Comparison of ENCODE assay signal across 8 mouse cellular contexts in genomic region chr17:40934420-40935231, GRCm38 (mm10). TPM values are rescaled to one million over a fixed set of nuclear protein-coding genes. Genes with fewer than 3 reads are reported as not detected.
DNase-seq lines count a peak whose midpoint lies in the region; ATAC-seq and TF ChIP-seq lines count a peak whose summit lies in the region.

Gene Mut, plus strand, starts transcription at chr17:40934685.
Gene Cenpq, minus strand, starts transcription at chr17:40935047.

- peaks cover 10% of the 10 kb centered on the region; the same call in 1 of the 2 replicates for H3K36me3 ChIP-seq in embryonic facial prominence, embryonic 14.5 days (ENCODE audit: control insufficient read depth, insufficient read depth, low read length)
- peaks cover 5% of the 10 kb centered on the region for H3K36me3 ChIP-seq in heart, adult 2 months (ENCODE audit: control insufficient read depth, insufficient read depth, low read length)
- peaks cover 24% of the 10 kb centered on the region for H3K36me3 ChIP-seq in limb, embryonic 13.5 days
- H3K36me3 ChIP-seq in midbrain, embryonic 16.5 days (ENCODE audit: control insufficient read depth, insufficient read depth, low read length) = peaks cover 3% of the 10 kb centered on the region; the same call in 1 of the 2 replicates

- H3K4me1 ChIP-seq in embryonic facial prominence, embryonic 14.5 days (ENCODE audit: control insufficient read depth, insufficient read depth, low read length) = peaks cover 3% of the 10 kb centered on the region; the same call in 1 of the 2 replicates
- H3K4me1 ChIP-seq in heart, adult 2 months (ENCODE audit: control insufficient read depth, insufficient read depth, low read length) = peaks cover 1% of the 10 kb centered on the region; the same call in 1 of the 2 replicates
- peaks cover 4% of the 10 kb centered on the region for H3K4me1 ChIP-seq in limb, embryonic 13.5 days
- peaks cover 14% of the 10 kb centered on the region for H3K4me1 ChIP-seq in midbrain, embryonic 16.5 days (ENCODE audit: control insufficient read depth, insufficient read depth, low read length)

- peak; percentile 100 for DNase-seq in 3T3-L1 (ENCODE audit: low read depth, low spot score)
- DNase-seq in adrenal gland, postnatal 4 days (ENCODE audit: low spot score in 2 of 2) = peak; percentile 94 to 97
- peak; percentile 99 for DNase-seq in embryonic facial prominence, embryonic 14.5 days (ENCODE audit: low spot score)
- DNase-seq in heart, adult 2 months = peak; percentile 98 to 99
- DNase-seq in kidney, adult 8-10 months = peak; percentile 99
- peak; percentile 94 to 98 for DNase-seq in spleen, postnatal 10 days (ENCODE audit: low spot score in 2 of 2)

- no peaks in the 10 kb centered on the region for H3K9me3 ChIP-seq in embryonic facial prominence, embryonic 14.5 days (ENCODE audit: control insufficient read depth, low read length)
- H3K9me3 ChIP-seq in limb, embryonic 13.5 days = no peaks in the 10 kb centered on the region
- no peaks in the 10 kb centered on the region for H3K9me3 ChIP-seq in midbrain, embryonic 16.5 days (replicated peaks; ENCODE audit: control insufficient read depth, low read length, poor library complexity, severe bottlenecking)

- peak within 1 kb of the TSS; percentile 57 for H3K4me3 ChIP-seq in embryonic facial prominence, embryonic 14.5 days (ENCODE audit: low read depth, low read length)
- H3K4me3 ChIP-seq in heart, adult 2 months = peak within 1 kb of the TSS; percentile 60
- H3K4me3 ChIP-seq in limb, embryonic 13.5 days = peak within 1 kb of the TSS; percentile 67
- H3K4me3 ChIP-seq in midbrain, embryonic 16.5 days (ENCODE audit: low read depth, low read length) = peak within 1 kb of the TSS; percentile 61

- TF ChIP-seq CTCF in heart, adult 2 months (IDR thresholded peaks at IDR 0.05) = 0 out of 2 replicates have a peak, but pooled peaks have one; percentile 5

- intact Hi-C loops in heart, adult 2 months (cut with DNase I) = no loop called here

- TF ChIP-seq EP300 in heart, adult 2 months (IDR thresholded peaks at IDR 0.05; ENCODE audit: insufficient read depth, low read depth, low read length) = peak; percentile 91

- H3K4me2 ChIP-seq in embryonic facial prominence, embryonic 14.5 days (ENCODE audit: low read depth, low read length) = peak within 1 kb of the TSS; percentile 71
- peak within 1 kb of the TSS; percentile 80 for H3K4me2 ChIP-seq in limb, embryonic 13.5 days (replicated peaks)
- peak within 1 kb of the TSS; percentile 79 for H3K4me2 ChIP-seq in midbrain, embryonic 16.5 days (ENCODE audit: low read length)

- under 1% methylated on average over 46 of the region's 50 CpGs for WGBS in embryonic facial prominence, embryonic 14.5 days
- under 1% methylated on average over 50 of the region's 50 CpGs for WGBS in heart, adult 2 months
- WGBS in limb, embryonic 13.5 days = under 1% methylated on average over 50 of the region's 50 CpGs
- WGBS in midbrain, embryonic 16.5 days = under 1% methylated on average over 50 of the region's 50 CpGs

- no peaks in the 10 kb centered on the region for H3K27me3 ChIP-seq in embryonic facial prominence, embryonic 14.5 days (replicated peaks; ENCODE audit: control insufficient read depth, insufficient read depth, low read length)
- no peaks in the 10 kb centered on the region for H3K27me3 ChIP-seq in heart, adult 2 months (ENCODE audit: control insufficient read depth, insufficient read depth, low read length)
- H3K27me3 ChIP-seq in limb, embryonic 13.5 days = no peaks in the 10 kb centered on the region
- no peaks in the 10 kb centered on the region for H3K27me3 ChIP-seq in midbrain, embryonic 16.5 days (ENCODE audit: control insufficient read depth, insufficient read depth, low read depth, low read length)

- H3K9ac ChIP-seq in embryonic facial prominence, embryonic 14.5 days (ENCODE audit: low read depth, low read length) = peak within 1 kb of the TSS; percentile 72
- peak within 1 kb of the TSS; percentile 71 for H3K9ac ChIP-seq in heart, adult 2 months (ENCODE audit: low read depth, low read length)
- peak within 1 kb of the TSS; percentile 76 for H3K9ac ChIP-seq in limb, embryonic 13.5 days
- H3K9ac ChIP-seq in midbrain, embryonic 16.5 days (ENCODE audit: low read depth, low read length) = peak within 1 kb of the TSS; percentile 72

- no peaks in the 10 kb centered on the region for H3K79me2 ChIP-seq in heart, adult 2 months (replicated peaks; ENCODE audit: control insufficient read depth, insufficient read depth, low read length)

- peak; percentile 90 for TF ChIP-seq POLR2A in heart, adult 2 months (IDR thresholded peaks at IDR 0.05; ENCODE audit: insufficient read depth, low read depth, low read length)

- peak within 1 kb of the TSS; percentile 92 for H3K27ac ChIP-seq in embryonic facial prominence, embryonic 14.5 days (replicated peaks; ENCODE audit: low read depth, low read length)
- H3K27ac ChIP-seq in heart, adult 2 months = peak within 1 kb of the TSS; percentile 97
- peak within 1 kb of the TSS; percentile 94 for H3K27ac ChIP-seq in limb, embryonic 13.5 days
- H3K27ac ChIP-seq in midbrain, embryonic 16.5 days (ENCODE audit: low read length) = peak within 1 kb of the TSS; percentile 92

- ATAC-seq in embryonic facial prominence, embryonic 14.5 days (ENCODE audit: low read depth) = peak; percentile 100
- ATAC-seq in limb, embryonic 13.5 days (ENCODE audit: low FRiP score, low read depth) = peak; percentile 100
- peak; percentile 100 for ATAC-seq in midbrain, embryonic 16.5 days

RNA-seq across cellular contexts. Expression of gene Mut, which starts in this region (rescaled TPM):
- 10 to 100 TPM; 87.0 to 91.3 TPM for total RNA-seq in adrenal gland, postnatal 4 days (2021)
- 35.8 and 36.1 TPM in 2 replicates for polyA plus RNA-seq in embryonic facial prominence, embryonic 14.5 days (2014; fragmentation: Nextera tagmentation; extraction: Ambion mirVana)
- 100 to 1,000 TPM; 146 to 171 TPM for total RNA-seq in heart, adult 2 months (2021)
- 30.8 and 56.6 TPM in 2 replicates for polyA plus RNA-seq in heart, adult 2 months (2012; rRNA removed)
- polyA plus RNA-seq in limb, embryonic 13.5 days (2015; fragmentation: Nextera tagmentation; extraction: Ambion mirVana) = 34.5 and 35.8 TPM in 2 replicates
- 18.7 and 19.6 TPM in 2 replicates for polyA plus RNA-seq in midbrain, embryonic 16.5 days (2015; fragmentation: Nextera tagmentation; extraction: Ambion mirVana)

RNA-seq across cellular contexts. Expression of gene Cenpq, which starts in this region (rescaled TPM):
- total RNA-seq in adrenal gland, postnatal 4 days (2021) = 10 to 100 TPM; 12.4 to 12.5 TPM
- polyA plus RNA-seq in embryonic facial prominence, embryonic 14.5 days (2014; fragmentation: Nextera tagmentation; extraction: Ambion mirVana) = 18.9 and 24.6 TPM in 2 replicates
- total RNA-seq in heart, adult 2 months (2021) = 1 to 10 TPM; 5.4 to 7.3 TPM
- 1.5 and 2.3 TPM in 2 replicates for polyA plus RNA-seq in heart, adult 2 months (2012; rRNA removed)
- 27.3 and 28.1 TPM in 2 replicates for polyA plus RNA-seq in limb, embryonic 13.5 days (2015; fragmentation: Nextera tagmentation; extraction: Ambion mirVana)
- polyA plus RNA-seq in midbrain, embryonic 16.5 days (2015; fragmentation: Nextera tagmentation; extraction: Ambion mirVana) = 8.5 and 9.0 TPM in 2 replicates

Comparison
In these comparisons a context has a peak if more than half of its experiments do, and no peak if none do; other contexts are left out.
1. Peak in every context shown above with its lines: DNase-seq, ATAC-seq, H3K4me3 ChIP-seq and H3K27ac ChIP-seq.